16 mouse cellular contexts compared by ENCODE assay signal in the genomic region with DNA sequence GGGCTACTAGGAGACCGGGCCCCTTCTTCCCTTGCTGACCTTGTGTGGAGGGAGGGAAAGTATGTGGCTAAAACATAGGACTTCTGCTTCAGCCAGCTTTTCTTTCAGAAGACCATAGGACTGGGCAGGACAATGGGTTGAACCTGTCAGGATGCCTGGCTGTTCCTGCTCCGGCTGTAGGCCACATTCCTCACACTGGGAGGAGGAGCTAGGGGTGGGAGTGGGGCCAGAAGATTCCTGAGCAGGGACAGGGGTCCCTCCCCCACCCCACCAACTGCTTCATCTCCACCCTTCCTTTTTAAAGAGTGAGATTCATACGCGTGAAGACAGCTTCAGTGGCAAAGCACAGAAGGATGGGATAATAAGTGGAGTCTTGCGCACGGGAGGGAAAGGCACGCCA. TPM values are rescaled to one million over a fixed set of nuclear protein-coding genes. Genes with fewer than 3 reads are reported as not detected.
DNase-seq lines count a peak whose midpoint lies in the region; ATAC-seq lines count a peak whose summit lies in the region.
"Had no signal": no experiment of that assay in that cellular context is flagged by ENCODE, and none has a peak within 500 bp of the region (broad histone marks: within the 10 kb centered on the region; RNA-seq: fewer than 3 reads in every experiment).

No protein-coding gene starts in this region.

- DNase-seq in heart, adult 18-20 months, result no peak
- DNase-seq in lung, postnatal 14 days, result no peak
- DNase-seq in embryonic facial prominence, embryonic 10.5 days (ENCODE audit: low spot score), result no peak
- DNase-seq in B cell, adult 2 months, result no peak
- DNase-seq: adrenal gland, adult 2 months; cerebellum, postnatal 14 days; thymus, adult 2 months had no signal

- no peak overlapping the region for H3K27ac ChIP-seq in heart, embryonic 15.5 days
- peak overlapping the region; percentile 19; the same call in 1 of the 2 replicates for H3K27ac ChIP-seq in lung, embryonic 16.5 days (ENCODE audit: low read length)
- peak overlapping the region; percentile 40; the same call in 1 of the 2 replicates for H3K27ac ChIP-seq in embryonic facial prominence, embryonic 10.5 days (replicated peaks)
- peak overlapping the region; percentile 14; the same call in 1 of the 2 replicates for H3K27ac ChIP-seq in stomach, embryonic 16.5 days (ENCODE audit: low read length)
- H3K27ac ChIP-seq: forebrain, embryonic 10.5 days; hindbrain, embryonic 15.5 days; limb, embryonic 15.5 days; midbrain, embryonic 13.5 days had no signal

- H3K27me3 ChIP-seq in heart, embryonic 15.5 days, result no peaks in the 10 kb centered on the region
- no peaks in the 10 kb centered on the region for H3K27me3 ChIP-seq in lung, embryonic 16.5 days (ENCODE audit: control insufficient read depth, insufficient read depth, low read depth, low read length)
- no peaks in the 10 kb centered on the region for H3K27me3 ChIP-seq in embryonic facial prominence, embryonic 10.5 days (replicated peaks; ENCODE audit: low read depth, poor library complexity, severe bottlenecking)
- H3K27me3 ChIP-seq in stomach, embryonic 16.5 days (ENCODE audit: control insufficient read depth, insufficient read depth, low read length), result no peaks in the 10 kb centered on the region
- H3K27me3 ChIP-seq: CH12.LX; hindbrain, embryonic 15.5 days; limb, embryonic 15.5 days; midbrain, embryonic 13.5 days; Patski had no signal

- H3K36me3 ChIP-seq in heart, embryonic 15.5 days, result no peaks in the 10 kb centered on the region
- H3K36me3 ChIP-seq in lung, embryonic 16.5 days (ENCODE audit: control insufficient read depth, insufficient read depth, low read length), result no peaks in the 10 kb centered on the region
- no peaks in the 10 kb centered on the region for H3K36me3 ChIP-seq in embryonic facial prominence, embryonic 10.5 days (replicated peaks)
- no peaks in the 10 kb centered on the region for H3K36me3 ChIP-seq in stomach, embryonic 16.5 days (ENCODE audit: control insufficient read depth, insufficient read depth, low read length)
- H3K36me3 ChIP-seq: forebrain, embryonic 10.5 days; hindbrain, embryonic 15.5 days; limb, embryonic 15.5 days; midbrain, embryonic 13.5 days had no signal

- H3K9me3 ChIP-seq in heart, embryonic 15.5 days (replicated peaks), result no peaks in the 10 kb centered on the region
- H3K9me3 ChIP-seq in lung, embryonic 16.5 days (ENCODE audit: control insufficient read depth, low read length), result no peaks in the 10 kb centered on the region
- no peaks in the 10 kb centered on the region for H3K9me3 ChIP-seq in embryonic facial prominence, embryonic 10.5 days
- no peaks in the 10 kb centered on the region for H3K9me3 ChIP-seq in stomach, embryonic 16.5 days (replicated peaks; ENCODE audit: control insufficient read depth, low read length)
- H3K9me3 ChIP-seq: forebrain, embryonic 10.5 days; hindbrain, embryonic 15.5 days; limb, embryonic 15.5 days; midbrain, embryonic 13.5 days had no signal

- H3K4me2 ChIP-seq in heart, embryonic 15.5 days, result no peak overlapping the region
- no peak overlapping the region for H3K4me2 ChIP-seq in lung, embryonic 16.5 days (ENCODE audit: low read depth, low read length)
- H3K4me2 ChIP-seq in stomach, embryonic 16.5 days (ENCODE audit: low read depth, low read length), result no peak overlapping the region
- H3K4me2 ChIP-seq: hindbrain, embryonic 15.5 days; limb, embryonic 15.5 days; midbrain, embryonic 13.5 days had no signal

- H3K4me1 ChIP-seq in heart, embryonic 15.5 days (replicated peaks), result peaks cover 21% of the 10 kb centered on the region
- H3K4me1 ChIP-seq in lung, embryonic 16.5 days (replicated peaks; ENCODE audit: control insufficient read depth, insufficient read depth, low read length), result peaks cover 29% of the 10 kb centered on the region
- peaks cover 20% of the 10 kb centered on the region for H3K4me1 ChIP-seq in embryonic facial prominence, embryonic 10.5 days
- H3K4me1 ChIP-seq in stomach, embryonic 16.5 days (ENCODE audit: control insufficient read depth, insufficient read depth, low read length), result peaks cover 11% of the 10 kb centered on the region
- H3K4me1 ChIP-seq: hindbrain, embryonic 15.5 days had no signal

- H3K4me3 ChIP-seq in heart, embryonic 15.5 days, result no peak overlapping the region
- no peak overlapping the region for H3K4me3 ChIP-seq in lung, embryonic 16.5 days (ENCODE audit: low read length)
- H3K4me3 ChIP-seq in embryonic facial prominence, embryonic 10.5 days, result no peak overlapping the region
- no peak overlapping the region for H3K4me3 ChIP-seq in stomach, embryonic 16.5 days (replicated peaks; ENCODE audit: low read length)
- H3K4me3 ChIP-seq: forebrain, embryonic 10.5 days; hindbrain, embryonic 15.5 days; limb, embryonic 15.5 days; midbrain, embryonic 13.5 days had no signal

- H3K9ac ChIP-seq in heart, embryonic 15.5 days, result no peak overlapping the region
- H3K9ac ChIP-seq in lung, embryonic 16.5 days (ENCODE audit: low read length), result no peak overlapping the region
- no peak overlapping the region for H3K9ac ChIP-seq in stomach, embryonic 16.5 days (ENCODE audit: low read length)
- H3K9ac ChIP-seq: hindbrain, embryonic 15.5 days; limb, embryonic 15.5 days; midbrain, embryonic 13.5 days had no signal

- ATAC-seq in heart, embryonic 15.5 days (replicated peaks; ENCODE audit: insufficient number of reproducible peaks, insufficient read depth, low FRiP score, low read depth), result 0 out of 2 replicates have a peak, but pooled peaks have one; percentile 38
- peak; percentile 60 for ATAC-seq in lung, embryonic 16.5 days (ENCODE audit: low read depth)
- ATAC-seq in stomach, embryonic 16.5 days (ENCODE audit: insufficient read depth, low FRiP score), result no peak
- ATAC-seq: midbrain, embryonic 13.5 days; Patski had no signal

- WGBS in heart, embryonic 15.5 days, result 57% methylated on average over 7 of the region's 7 CpGs
- WGBS in lung, embryonic 16.5 days, result 42% methylated on average over 7 of the region's 7 CpGs
- WGBS in embryonic facial prominence, embryonic 10.5 days, result 82% methylated on average over 7 of the region's 7 CpGs
- 55% methylated on average over 7 of the region's 7 CpGs for WGBS in stomach, embryonic 16.5 days

RNA-seq across cellular contexts. Expression of gene Sik1, which starts 10.0 kb away (rescaled TPM):
- polyA plus RNA-seq in heart, embryonic 15.5 days (2015; fragmentation: Nextera tagmentation; extraction: Ambion mirVana), result 16.4 and 22.5 TPM in 2 replicates
- total RNA-seq in heart, adult 18-20 months (2021), result 10 to 100 TPM; 50.5 to 54.1 TPM
- 32.7 and 33.0 TPM in 2 replicates for polyA plus RNA-seq in lung, embryonic 16.5 days (2015; fragmentation: Nextera tagmentation; extraction: Ambion mirVana)
- polyA plus RNA-seq in embryonic facial prominence, embryonic 10.5 days (2016; fragmentation: Nextera tagmentation; extraction: Ambion mirVana), result 12.7 and 15.5 TPM in 2 replicates
- polyA plus RNA-seq in stomach, embryonic 16.5 days (2015; fragmentation: Nextera tagmentation; extraction: Ambion mirVana), result 18.4 and 20.2 TPM in 2 replicates
